Mouse (Mus musculus) kidney, postnatal 4 days (tissue): ENCODE measurements around the gene Hspb1.

Experiments used
- DNase-seq, 2 experiments: peaks; one replicate each; pipeline ENCODE4 v3.0.0; 2021; ENCODE audit warnings: mixed read lengths in 2 of 2

The Hspb1 gene

GRCm38 (mm10) chr5:135887675-135888102 lies at the start of gene Hspb1:
Hspb1 (plus strand) TSS chr5:135887919.
- DNase-seq, result peak; percentile 79 to 88

- no peak for DNase-seq
These were observed 46.1 kb upstream of the Hspb1 start for GRCm38 (mm10) chr5:135841651-135842050.

DNA sequence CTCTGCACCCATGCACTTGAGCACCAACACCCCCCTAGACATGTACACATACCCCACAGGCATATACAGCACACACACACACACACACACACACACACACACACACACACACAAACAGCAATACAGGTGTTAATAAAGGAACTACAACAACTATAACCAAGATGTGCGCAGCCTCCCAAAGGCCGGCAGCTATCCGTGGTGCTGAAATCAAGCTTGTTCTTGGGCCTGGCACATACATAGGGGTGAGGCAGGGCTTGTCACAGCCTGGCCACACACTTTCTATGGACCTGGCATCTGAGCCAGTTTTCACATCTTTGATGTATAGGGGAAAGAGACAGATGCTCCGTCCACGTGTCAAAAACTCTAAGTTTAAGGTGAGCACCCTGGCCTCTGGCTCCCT lies 44.3 kb upstream of the Hspb1 start:
- peak; percentile 85 to 86 for DNase-seq

- no peak for DNase-seq
These were observed 41.9 kb upstream of the Hspb1 start for GRCm38 (mm10) chr5:135845676-135846320.

DNA sequence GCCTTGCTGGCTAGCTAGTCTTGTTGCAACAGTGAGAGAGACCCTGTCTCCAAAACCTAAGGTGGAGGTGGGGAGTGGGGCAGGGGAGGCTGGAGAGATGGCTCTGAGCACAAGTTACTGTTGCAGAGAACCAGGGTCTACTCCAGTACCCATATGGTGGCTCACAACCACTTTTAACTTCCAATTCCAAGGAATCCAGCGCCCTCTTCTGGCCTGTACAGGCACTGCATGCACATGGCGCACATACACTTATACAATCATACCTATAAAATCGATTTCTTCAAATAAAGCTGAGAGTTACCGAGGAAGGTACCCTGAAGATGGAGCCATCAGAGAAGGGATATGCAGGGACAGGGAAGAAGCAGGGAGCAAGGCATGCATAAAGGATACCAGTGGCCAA lies 40.3 kb upstream of the Hspb1 start:
- DNase-seq, result no peak

DNA sequence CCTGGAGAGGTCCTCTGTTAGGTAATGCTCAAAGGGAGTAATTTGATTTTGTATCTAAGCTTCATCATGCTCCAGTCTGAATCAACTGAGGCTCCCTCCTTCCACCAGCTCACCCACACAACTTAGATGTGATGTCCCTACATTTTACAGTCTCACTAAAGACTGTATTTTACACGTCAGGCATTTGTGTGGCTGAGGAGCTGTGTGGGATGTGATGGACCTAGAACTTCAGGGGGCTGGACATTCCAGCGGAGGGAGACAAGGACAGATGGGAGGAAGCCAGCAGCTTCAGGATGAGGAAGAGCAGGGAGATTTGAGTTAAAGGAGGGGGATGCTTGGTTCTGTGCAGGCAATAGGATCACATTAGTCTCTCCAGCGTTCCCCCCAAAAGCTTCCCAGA lies 39.8 kb upstream of the Hspb1 start:
- DNase-seq, result no peak

GRCm38 (mm10) chr5:135851024-135851423 lies 36.7 kb upstream of the Hspb1 start:
- DNase-seq, result peak; percentile 48 to 58

- no peak for DNase-seq
These were observed 36.2 kb upstream of the Hspb1 start for GRCm38 (mm10) chr5:135851481-135851880.

- DNase-seq, result peak; percentile 45 to 46
These were observed 35.3 kb upstream of the Hspb1 start for GRCm38 (mm10) chr5:135852421-135852820.

DNA sequence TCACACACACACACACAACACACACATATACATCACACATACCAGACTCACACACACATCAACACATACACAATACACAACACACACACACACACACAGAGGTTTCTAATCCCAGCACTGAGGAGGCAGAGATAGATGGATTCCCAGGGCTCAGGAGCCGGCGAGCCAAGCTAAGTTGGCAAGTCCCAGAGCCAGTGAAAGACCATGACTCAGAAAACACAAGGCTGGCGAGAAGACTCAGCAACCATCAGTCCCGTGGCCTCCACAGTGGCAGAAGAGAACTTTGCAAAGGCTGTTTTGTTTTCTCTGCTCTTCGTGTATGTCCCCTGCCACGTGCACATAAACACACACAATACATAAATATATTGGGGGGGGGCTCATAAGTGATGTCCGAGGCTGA lies 34.0 kb upstream of the Hspb1 start:
- DNase-seq, result no peak

DNA sequence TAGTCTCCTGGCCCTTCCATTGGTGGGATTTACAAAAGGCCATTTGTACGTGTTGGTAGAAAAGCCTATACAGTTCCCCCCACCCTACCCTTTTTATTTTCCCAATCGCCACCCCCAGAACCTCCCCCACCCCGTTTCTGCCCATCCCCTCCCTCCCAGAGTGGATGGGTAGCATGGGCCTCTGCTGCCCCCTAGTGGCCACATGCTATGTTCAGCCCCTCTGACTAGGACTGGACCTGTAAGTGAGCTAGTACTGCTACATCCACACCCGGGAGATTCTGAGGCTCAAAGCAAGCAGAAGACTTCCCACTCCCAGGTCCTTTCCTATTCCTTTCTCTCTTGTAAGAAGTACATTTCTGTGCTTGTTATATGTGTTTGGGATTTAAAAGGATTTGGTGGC lies 32.6 kb upstream of the Hspb1 start:
- DNase-seq, result peak; percentile 87

GRCm38 (mm10) chr5:135866662-135867061 lies 21.1 kb upstream of the Hspb1 start:
- no peak for DNase-seq

DNA sequence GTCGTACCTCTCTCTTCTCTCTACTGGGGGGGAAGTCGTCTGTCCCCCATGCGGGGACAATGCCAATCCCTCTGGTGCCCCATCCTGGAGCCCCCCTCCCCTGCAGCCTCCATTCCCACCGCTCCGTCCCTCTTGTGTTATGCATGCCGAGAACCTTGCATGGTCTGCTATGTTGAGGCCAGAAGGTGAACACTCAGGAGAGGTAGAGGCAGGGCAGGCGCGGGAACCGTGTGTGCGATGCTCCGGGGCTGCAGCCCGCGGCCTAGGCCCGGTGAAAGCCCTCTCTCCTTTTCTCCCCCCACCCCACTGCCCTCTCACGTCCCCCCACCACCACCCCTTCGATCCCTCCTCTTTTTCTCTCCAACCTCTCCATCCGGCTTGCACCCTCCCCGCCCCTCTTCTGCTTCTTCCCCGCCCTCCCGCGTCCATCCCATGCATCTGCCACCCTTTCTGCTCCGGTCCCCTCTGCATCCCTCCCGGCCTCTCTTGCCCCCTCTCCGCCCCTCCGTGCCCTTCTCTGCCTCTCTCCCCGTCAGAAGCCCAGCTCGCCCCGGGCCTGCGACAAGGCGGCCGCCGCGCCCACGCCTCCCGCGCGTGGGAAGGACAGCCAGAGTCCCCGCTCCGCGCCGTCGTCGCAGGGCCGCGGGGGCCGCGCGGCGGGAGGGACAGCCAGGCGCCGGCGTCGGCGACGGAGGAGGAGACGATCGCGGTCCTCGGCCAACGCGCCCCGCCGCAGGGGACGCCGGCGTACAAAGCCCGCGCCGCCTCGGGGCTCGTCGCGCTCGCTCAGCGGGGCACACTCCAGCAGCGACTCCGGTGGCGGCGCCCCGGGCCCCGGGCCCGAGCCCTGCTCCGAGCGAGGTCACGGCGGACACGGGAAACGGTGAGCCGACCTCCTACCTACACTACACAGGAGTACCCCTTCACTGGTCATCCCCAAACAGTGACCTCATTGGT lies 19.8 kb upstream of the Hspb1 start:
- DNase-seq, result peak; percentile 55 to 68

DNA sequence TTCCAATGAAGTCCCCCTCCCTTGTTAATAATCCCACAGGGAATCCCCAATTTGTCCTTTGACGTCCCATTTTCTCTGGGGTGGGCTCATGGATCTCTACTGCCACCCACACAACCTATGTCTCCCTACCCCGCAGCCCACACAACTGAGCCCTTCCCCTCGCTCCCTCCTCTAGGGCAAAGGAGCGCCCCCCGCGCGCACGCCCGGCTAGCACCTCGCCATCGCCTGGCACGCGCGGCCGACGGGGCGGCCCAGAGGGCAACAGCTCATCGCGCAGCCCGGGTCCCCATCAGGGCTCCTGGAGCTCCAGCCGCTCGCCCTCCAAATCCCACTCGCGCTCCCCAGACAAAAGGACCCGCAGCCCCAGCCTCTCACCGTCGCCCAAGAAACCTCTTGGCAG lies 19.1 kb upstream of the Hspb1 start:
- peak in 1 of 2 experiments; percentile 19 for DNase-seq

GRCm38 (mm10) chr5:135869661-135870423 lies 17.9 kb upstream of the Hspb1 start:
- no peak for DNase-seq

- DNase-seq, result no peak
These were observed 17.2 kb upstream of the Hspb1 start for GRCm38 (mm10) chr5:135870505-135870904.

GRCm38 (mm10) chr5:135872996-135873395 lies 14.7 kb upstream of the Hspb1 start:
- peak in 1 of 2 experiments; percentile 21 for DNase-seq

GRCm38 (mm10) chr5:135873753-135874152 lies 14.0 kb upstream of the Hspb1 start:
- DNase-seq, result no peak

- DNase-seq, result peak; percentile 86 to 88
These were observed 10.5 kb upstream of the Hspb1 start for GRCm38 (mm10) chr5:135877180-135877579.

DNA sequence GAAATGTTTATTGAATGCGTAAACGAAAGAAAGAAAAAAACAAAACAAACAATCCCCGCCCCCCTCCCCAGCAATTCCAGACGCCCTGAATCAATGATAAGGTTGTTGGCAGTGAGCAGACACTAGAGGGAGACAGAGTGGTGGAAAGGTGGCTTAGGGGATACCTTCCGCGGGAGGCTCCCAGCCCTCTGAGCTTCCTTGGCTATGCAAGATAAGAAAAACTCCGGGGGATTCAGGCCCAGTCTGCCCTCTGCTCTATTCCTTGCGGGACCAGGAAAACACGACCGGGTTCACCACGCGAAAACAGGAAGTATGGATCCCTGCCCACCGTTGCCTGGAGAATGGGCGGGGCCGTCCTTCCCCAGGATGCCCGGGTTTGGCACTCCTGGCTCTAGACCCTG lies 9.9 kb upstream of the Hspb1 start:
- peak; percentile 61 to 76 for DNase-seq

GRCm38 (mm10) chr5:135879449-135880158 lies 8.1 kb upstream of the Hspb1 start:
- DNase-seq, result peak; percentile 30 to 58

DNA sequence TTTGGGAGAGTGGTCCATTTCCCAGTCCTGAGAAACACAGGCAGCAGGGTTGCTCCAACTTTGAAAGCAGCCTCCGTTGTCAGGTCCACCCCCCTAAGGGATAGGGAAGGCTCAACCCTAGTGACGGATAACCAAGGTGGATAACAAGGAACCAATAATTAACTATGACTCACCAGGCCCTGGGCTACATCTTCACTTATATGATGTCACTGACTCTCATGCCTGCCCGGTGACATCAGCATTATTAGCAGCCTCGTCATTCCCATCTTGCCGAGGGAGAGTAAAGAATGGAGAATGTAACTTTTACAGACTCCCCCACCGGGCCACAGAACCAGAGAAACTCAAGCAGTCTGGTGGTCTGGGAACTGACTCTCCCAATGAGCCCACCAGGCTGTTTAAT lies 3.1 kb upstream of the Hspb1 start:
- DNase-seq, result no peak
